27 mouse cellular contexts compared by ENCODE assay signal in genomic region chrX:139737066-139737465, GRCm38 (mm10). TPM values are rescaled to one million over a fixed set of nuclear protein-coding genes. Genes with fewer than 3 reads are reported as not detected.
"Had no signal": no experiment of that assay in that cellular context is flagged by ENCODE, and none has a peak within 500 bp of the region (broad histone marks: within the 10 kb centered on the region; RNA-seq: fewer than 3 reads in every experiment).

No protein-coding gene starts in this region.

- H3K4me1 ChIP-seq: lung, embryonic 15.5 days; midbrain, embryonic 10.5 days; midbrain, embryonic 12.5 days; neural tube, embryonic 13.5 days; neural tube, embryonic 15.5 days had no signal

- H3K4me2 ChIP-seq: lung, embryonic 15.5 days; midbrain, embryonic 12.5 days; neural tube, embryonic 13.5 days; neural tube, embryonic 15.5 days had no signal

- H3K9ac ChIP-seq: liver, postnatal 0 days; lung, embryonic 15.5 days; midbrain, embryonic 12.5 days; neural tube, embryonic 13.5 days; neural tube, embryonic 15.5 days had no signal

- ATAC-seq: liver, postnatal 0 days; midbrain, embryonic 16.5 days had no signal

- H3K9me3 ChIP-seq: lung, embryonic 15.5 days; midbrain, embryonic 10.5 days; midbrain, embryonic 12.5 days; neural tube, embryonic 13.5 days; neural tube, embryonic 15.5 days had no signal

- H3K27ac ChIP-seq: lung, embryonic 15.5 days; midbrain, embryonic 10.5 days; midbrain, embryonic 12.5 days; neural tube, embryonic 13.5 days; neural tube, embryonic 15.5 days had no signal

- H3K36me3 ChIP-seq: lung, embryonic 15.5 days; midbrain, embryonic 10.5 days; midbrain, embryonic 12.5 days; neural tube, embryonic 13.5 days; neural tube, embryonic 15.5 days had no signal

- H3K27me3 ChIP-seq: lung, embryonic 15.5 days; midbrain, embryonic 12.5 days had no signal

- DNase-seq: liver, postnatal 0 days; lung, adult 2 months; lung, postnatal 10 days; lung, postnatal 4 days; midbrain, embryonic 14.5 days; retina, postnatal 1 day; right cerebral cortex, adult 18-20 months; right cerebral cortex, postnatal 25 days; right cerebral cortex, postnatal 4 days; spleen, adult 18-20 months; thymus, adult 18-20 months; thymus, postnatal 14 days; thymus, postnatal 36 days had no signal

- H3K4me3 ChIP-seq: lung, embryonic 15.5 days; midbrain, embryonic 10.5 days; midbrain, embryonic 12.5 days; myocyte; neural tube, embryonic 13.5 days; neural tube, embryonic 15.5 days had no signal

RNA-seq across cellular contexts. Expression of gene Gm15013, which starts 22.8 kb away (rescaled TPM):
- total RNA-seq: megakaryocyte-erythroid progenitor cell, adult 5-6 weeks had no signal
- polyA plus RNA-seq: lung, adult 2 months; lung, embryonic 15.5 days; midbrain, embryonic 14.5 days; midbrain, embryonic 16.5 days; neural tube, embryonic 11.5 days; neural tube, embryonic 13.5 days; neural tube, embryonic 15.5 days; small intestine, adult 2 months; urinary bladder, adult 2 months had no signal

RNA-seq across cellular contexts. Expression of gene Ripply1, which starts 45.1 kb away (rescaled TPM):
- total RNA-seq: megakaryocyte, adult 5-6 weeks; megakaryocyte-erythroid progenitor cell, adult 5-6 weeks had no signal
- polyA plus RNA-seq: liver, postnatal 0 days; lung, embryonic 15.5 days; midbrain, embryonic 14.5 days; neural tube, embryonic 11.5 days; neural tube, embryonic 13.5 days; small intestine, adult 2 months; stomach, embryonic 14.5 days; thymus, postnatal 0 days; urinary bladder, adult 2 months had no signal
